Mouse (Mus musculus): Measurements from ENCODE around the gene Zfp689.
"Not testable (repeated sequence)": the region's sequence is repeated elsewhere in the genome, so short reads cannot be mapped to it uniquely, and the experiment has no call there.

The Zfp689 gene

DNA sequence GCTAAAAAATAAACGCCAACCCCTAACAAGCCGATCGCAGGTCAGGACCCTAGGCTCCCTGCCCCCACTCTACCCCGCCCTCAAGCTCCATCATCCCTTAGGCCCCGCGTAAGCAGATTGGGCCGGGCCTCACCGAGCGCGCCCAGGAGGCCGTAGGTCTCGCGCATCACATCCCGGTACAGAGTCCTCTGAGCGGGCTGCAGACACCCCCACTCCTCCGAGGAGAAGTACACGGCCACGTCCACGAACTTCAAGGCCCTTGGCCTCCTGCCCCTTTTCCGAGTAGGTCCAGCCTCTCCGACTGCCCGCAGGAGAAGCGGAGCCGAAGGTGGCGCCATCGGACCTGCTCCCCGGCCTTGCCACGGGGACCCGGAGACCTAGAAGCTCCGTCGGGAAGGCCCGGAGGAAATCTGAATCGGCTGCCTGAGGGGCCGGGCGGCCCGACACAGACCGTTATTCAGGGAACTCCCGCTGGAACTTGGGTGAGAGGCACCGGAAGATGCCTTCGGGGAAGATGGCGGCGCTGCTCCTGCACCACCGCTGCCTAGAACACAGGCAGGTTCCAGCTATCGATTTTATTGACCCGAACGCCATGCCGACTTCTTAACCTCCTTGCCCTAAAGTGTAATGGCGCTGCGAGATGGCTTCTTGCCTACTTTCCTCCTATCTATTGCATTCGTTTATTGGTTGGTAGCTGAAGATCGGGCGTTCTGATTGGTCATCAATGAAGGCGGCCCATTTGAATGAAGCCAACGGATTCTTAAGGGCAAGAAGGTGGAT lies at the start of gene Zfp689:
Gene Zfp689, minus strand, starts transcription at position 638 of the 780 bp plus-strand sequence.
- peak; percentile 87 for DNase-seq

GRCm38 (mm10) chr7:127498407-127498806 lies 49.4 kb upstream of the Zfp689 start:
- no peak for DNase-seq

GRCm38 (mm10) chr7:127497382-127497781 lies 48.4 kb upstream of the Zfp689 start:
- DNase-seq = no peak

DNA sequence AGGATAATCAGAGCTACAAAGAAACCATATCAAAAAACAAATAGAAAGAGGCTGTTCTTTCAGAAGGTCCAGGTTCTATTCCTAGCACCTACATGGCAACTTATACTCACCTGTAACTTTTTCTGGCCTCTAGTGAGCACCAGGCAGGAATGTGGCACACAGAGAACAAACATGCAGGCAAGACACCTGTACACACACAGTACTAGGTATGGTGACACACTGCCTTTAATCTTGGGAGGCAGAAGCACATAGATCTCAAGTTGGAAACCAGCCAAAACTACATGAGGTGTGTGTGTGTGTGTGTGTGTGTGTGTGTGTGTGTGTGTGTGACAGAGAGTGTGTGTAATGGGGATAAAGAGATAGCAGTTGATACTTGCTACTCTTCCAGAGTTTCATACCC lies 45.7 kb upstream of the Zfp689 start:
- no peak for DNase-seq

GRCm38 (mm10) chr7:127491846-127492245 lies 42.9 kb upstream of the Zfp689 start:
- DNase-seq = no peak

GRCm38 (mm10) chr7:127489982-127490381 lies 41.0 kb upstream of the Zfp689 start:
- no peak for DNase-seq

DNA sequence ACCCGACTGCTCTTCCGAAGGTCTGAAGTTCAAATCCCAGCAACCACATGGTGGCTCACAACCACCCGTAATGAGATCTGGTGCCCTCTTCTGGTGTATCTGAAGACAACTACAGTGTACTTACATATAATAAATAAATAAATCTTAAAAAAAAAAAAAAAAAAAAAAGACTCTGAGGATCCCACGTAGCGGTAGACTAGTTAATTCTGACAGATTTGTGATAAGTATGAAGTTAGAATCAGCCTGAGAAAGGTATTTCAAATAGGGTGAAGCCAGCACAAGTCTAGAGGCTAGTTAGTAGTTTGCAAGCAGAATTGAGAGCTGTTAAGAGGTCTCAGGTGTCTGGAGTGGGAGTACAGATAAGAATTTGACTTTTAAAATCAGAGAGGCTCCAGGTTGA lies 39.4 kb upstream of the Zfp689 start:
- DNase-seq = not testable (repeated sequence)

- no peak for DNase-seq
These were observed 36.5 kb upstream of the Zfp689 start for GRCm38 (mm10) chr7:127485416-127485815.

DNA sequence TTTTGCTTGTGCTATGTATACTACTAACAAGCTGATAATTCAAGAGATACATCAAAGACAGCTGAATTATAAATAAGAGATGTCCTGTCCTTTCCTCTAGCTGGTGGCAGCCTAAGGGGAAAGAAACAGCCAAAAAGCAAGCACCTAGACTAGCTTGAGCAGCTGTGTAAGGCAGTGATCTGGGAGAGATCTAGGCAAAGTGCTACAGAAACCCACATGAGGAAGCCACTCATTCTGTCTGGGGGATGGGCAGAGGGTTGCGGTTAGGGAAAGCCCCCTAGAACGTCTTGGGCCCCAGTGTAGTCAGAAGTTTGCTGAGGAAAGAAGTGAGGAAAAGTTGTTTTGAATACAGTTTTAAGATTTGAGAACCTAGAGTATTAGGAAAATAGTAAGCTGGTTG lies 31.4 kb upstream of the Zfp689 start:
- no peak for DNase-seq

DNA sequence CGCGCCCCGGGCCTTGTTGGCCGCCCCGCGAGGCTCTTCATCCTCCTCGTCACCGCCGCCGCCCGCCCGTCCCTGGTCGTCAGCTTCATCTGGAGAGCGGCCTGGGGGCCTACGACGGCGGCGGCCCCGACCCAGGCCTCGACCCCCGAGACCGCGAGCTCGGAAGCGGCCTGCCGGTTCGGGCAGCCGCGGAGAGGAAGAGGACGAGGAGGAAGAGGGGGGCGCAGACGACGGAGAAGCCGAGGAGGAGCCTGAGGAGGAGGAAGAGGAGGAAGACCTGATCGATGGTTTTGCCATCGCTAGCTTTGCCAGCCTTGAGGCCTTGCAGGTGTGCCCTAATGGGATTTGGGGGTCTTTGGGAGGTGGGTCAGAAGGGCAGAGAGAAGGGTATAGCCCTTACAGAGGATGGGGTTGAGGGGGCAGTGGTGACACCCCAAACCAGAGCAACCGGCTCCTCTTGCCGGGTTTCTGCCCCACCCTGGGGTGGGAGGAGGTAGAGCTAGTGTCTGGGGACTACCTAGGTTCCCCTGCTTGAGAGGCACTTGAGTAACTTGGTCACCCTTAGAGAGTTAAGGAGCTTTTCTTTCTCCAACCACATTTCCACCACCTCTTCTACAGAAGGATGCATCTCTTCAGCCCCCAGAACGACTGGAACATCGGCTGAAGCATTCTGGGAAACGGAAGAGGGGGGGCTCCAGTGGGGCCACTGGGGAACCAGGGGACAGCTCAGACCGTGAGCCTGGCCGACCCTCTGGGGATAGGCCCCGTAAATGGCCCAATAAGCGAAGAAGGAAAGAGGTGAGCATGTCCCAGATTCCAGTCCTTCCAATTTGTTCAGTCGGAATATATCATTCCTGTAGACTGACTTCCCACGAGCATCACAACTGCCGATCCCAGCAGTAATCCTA lies 30.6 kb upstream of the Zfp689 start:
- peak; percentile 36 for DNase-seq

- peak; percentile 93 for DNase-seq
These were observed 29.8 kb upstream of the Zfp689 start, which contains the start of gene Fbrs for GRCm38 (mm10) chr7:127478635-127479317. TSS of gene Fbrs (plus strand) at chr7:127479199.

GRCm38 (mm10) chr7:127477687-127478634 lies 29.0 kb upstream of the Zfp689 start:
- DNase-seq = peak; percentile 99

DNA sequence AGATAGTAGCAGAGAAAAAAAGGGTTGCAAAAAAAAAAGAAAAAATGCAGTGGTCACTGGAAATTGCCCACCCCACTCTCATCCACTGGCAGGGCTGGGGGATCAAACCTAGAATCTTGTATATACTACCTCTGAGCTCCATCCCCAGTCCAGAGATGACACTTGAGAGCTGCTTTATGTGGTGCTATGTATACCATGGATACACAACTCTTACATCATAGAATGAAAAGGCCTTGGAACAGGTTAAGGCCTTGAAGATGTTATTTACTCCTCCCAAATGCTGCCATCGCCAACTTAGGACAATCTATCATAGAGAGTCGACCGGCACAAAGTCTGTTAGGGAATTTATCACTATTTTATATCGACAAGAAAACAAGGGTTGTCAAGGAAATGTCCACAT lies 27.9 kb upstream of the Zfp689 start:
- no peak for DNase-seq

- DNase-seq = no peak
These were observed 27.4 kb upstream of the Zfp689 start for GRCm38 (mm10) chr7:127476336-127476735.

DNA sequence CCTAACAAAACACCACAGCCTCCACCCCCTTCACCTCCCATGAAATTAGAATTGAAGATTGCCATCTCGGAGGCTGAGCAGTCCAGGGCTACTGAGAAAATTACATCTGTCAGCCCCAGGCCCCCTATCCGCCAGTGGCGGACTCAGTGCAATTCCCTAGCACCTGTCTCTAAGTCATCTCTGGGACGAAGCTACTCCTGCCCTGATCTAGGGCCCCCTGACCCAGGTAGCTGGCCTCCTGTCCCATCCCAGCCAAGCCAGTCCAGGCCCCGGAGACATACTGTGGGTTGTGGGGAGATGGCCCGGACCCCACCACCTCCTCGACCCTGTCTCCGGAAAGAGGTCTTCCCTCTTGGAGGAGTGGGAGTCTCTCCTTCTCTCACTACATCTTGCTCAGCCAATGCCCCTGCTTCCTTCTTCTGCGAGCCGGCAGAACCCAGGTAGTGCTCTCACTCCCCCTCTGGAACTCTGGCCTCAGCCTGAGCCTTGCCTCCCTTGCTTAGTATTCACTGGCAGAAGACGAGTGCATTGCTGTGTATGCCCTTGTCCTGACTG lies 26.3 kb upstream of the Zfp689 start:
- no peak for DNase-seq

- no peak for DNase-seq
These were observed 25.6 kb upstream of the Zfp689 start for GRCm38 (mm10) chr7:127474378-127475070.

DNA sequence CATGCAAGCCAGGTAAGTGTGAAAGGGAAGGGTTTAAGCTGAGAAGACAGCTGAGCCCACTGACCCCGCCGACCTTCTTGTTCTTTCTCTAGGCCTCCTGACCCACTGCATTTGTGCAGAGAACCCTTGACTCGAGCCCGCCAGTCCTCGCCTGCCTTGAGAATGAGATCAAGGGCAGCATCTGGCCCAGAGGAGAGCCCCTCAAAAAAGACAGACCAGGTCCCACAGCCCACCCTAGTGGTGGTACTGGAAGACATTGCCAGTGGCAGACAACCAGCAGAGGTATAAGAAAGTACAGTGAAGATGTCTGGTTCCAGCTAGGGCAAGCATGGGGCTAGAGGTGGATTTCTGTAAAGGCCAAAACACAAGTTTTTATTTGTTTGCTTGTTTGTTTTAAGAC lies 24.7 kb upstream of the Zfp689 start:
- DNase-seq = no peak

DNA sequence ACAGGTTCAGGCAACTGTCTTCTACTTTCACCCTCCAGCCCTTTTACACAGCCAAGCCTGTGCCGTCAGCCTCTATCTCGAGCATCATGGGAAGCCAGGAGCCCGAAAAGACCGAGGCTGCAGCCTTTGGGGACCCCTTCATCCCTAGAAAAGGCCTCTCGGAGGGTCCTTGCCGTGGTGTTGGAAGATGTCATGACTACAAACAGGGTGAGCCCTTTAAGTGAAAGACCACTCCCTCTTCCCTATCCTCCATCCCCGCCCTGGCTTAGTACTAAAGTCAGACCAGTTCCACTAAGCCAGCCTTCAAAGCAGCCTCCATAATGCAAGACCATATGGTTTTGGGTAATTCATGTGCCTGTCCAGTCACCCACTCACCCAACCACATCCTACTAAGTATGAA lies 23.1 kb upstream of the Zfp689 start:
- DNase-seq = no peak

GRCm38 (mm10) chr7:127471646-127472010 lies 22.7 kb upstream of the Zfp689 start:
- peak; percentile 55 for DNase-seq

GRCm38 (mm10) chr7:127470743-127471645 lies 22.0 kb upstream of the Zfp689 start:
- DNase-seq = peak; percentile 82
